Mouse (Mus musculus): ENCODE results near the gene Csnk1g1.

Gene Csnk1g1

GRCm38 (mm10) chr9:66067542-66067941 lies 158.8 kb downstream of the Csnk1g1 start:
- peak; percentile 42 for DNase-seq (ENCODE audit: low read depth, low spot score)

DNA sequence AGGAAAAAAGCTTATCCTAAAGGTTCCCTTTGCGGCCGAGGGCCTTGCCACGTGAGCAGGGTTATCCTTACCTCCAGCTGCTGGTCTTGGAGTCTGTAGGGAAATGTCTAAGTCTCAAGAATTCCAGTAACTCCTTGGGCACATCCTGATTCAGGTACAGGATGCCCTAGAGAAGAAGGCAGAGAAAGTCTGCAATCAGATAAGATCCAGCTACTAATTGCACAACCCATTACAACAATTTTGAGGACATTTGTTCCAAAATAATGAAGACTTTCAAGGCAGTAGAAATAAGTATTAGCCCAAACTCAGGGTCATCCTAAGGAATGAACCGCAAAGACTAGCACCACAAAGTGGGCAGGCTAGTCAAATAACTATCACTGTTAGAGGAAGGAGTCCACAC lies 159.3 kb downstream of the Csnk1g1 start:
- DNase-seq (ENCODE audit: low read depth, low spot score), result no peak

- DNase-seq (ENCODE audit: low read depth, low spot score), result no peak
Observed at GRCm38 (mm10) chr9:66068971-66069391, 160.3 kb downstream of the Csnk1g1 start.

- peak; percentile 52 for DNase-seq (ENCODE audit: low read depth, low spot score)
Observed at GRCm38 (mm10) chr9:66069583-66069982, 160.9 kb downstream of the Csnk1g1 start, which contains the start of gene Snx22. Snx22 (minus strand) TSS chr9:66069719.

- DNase-seq (ENCODE audit: low read depth, low spot score), result no peak
Observed at GRCm38 (mm10) chr9:66070151-66070550, 161.4 kb downstream of the Csnk1g1 start.

DNA sequence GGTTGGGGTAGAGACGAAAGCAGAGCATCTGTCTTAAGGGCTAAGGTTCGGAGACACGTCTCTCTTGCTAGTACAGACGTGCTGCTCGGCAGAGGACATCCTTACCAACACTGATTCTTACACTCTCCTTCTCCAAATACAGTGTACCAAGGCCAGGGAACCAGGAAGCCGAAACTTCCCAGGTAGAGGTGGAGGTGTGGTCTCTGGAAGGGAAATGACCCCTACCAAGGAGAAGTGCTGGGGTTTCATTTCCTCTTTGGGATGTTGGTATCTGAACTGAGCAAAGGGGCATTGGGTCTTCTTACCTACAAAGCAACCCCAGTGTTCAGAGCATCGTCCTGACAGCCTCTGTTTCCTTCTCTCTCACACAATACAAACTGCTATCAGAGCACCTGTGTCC lies 164.0 kb downstream of the Csnk1g1 start:
- DNase-seq (ENCODE audit: low read depth, low spot score), result no peak

- no peak for DNase-seq (ENCODE audit: low read depth, low spot score)
Observed at GRCm38 (mm10) chr9:66078072-66078471, 169.3 kb downstream of the Csnk1g1 start.

- no peak for DNase-seq (ENCODE audit: low read depth, low spot score)
Observed at GRCm38 (mm10) chr9:66078493-66078892, 169.8 kb downstream of the Csnk1g1 start.

DNA sequence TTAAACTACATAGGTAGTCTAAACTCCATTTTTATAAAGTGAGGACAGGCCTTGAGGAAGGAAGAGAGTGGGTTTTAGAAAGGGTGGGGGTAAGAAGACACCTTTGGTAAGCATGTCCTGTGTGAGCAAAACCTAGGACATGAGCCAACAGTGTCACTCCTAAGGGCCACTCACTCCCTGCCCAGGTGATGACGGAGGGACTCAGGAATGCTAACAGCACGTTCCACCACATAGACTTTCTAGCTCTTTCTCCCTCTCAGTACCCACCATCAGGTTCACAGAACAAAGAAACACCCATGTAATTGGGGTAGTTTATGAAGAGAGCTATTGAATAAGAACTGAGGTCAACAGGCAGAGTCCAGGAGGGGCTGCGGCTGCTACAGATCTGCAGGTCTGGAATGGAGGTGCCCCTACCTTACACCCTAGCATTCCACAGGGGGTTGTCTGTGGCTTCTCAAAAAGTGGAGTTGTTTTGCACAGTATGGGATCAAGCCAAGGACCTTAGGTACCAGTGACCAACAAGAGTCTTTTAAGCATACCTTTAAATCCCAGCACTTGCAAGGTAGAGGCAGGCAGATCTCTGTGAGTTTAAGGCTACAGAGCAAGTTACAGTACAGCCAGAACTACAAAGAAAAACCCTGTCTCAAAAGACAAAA lies 172.2 kb downstream of the Csnk1g1 start:
- DNase-seq (ENCODE audit: low read depth, low spot score), result no peak

GRCm38 (mm10) chr9:66081999-66082398 lies 173.3 kb downstream of the Csnk1g1 start:
- no peak for DNase-seq (ENCODE audit: low read depth, low spot score)

- DNase-seq (ENCODE audit: low read depth, low spot score), result no peak
Observed at GRCm38 (mm10) chr9:66084171-66084570, 175.4 kb downstream of the Csnk1g1 start.

DNA sequence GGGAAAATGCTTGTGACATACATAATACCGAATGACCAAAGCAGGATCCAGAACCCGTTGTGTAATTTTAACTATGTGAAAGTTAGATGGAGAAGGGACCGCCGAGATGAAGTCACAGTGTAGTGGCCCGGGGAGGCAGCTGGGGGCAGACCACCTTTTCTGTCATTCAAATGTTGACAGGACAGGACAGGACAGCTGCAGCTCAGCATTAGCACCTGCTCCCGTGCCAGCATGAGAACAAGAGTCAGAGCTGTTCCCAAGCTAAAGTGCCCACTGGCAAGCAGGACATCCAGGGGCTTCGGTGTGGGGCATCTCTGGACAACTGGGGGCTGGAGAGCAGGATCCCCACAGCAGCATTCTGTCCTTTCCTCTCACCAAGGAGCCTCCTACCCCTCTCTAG lies 178.3 kb downstream of the Csnk1g1 start:
- no peak for DNase-seq (ENCODE audit: low read depth, low spot score)

DNA sequence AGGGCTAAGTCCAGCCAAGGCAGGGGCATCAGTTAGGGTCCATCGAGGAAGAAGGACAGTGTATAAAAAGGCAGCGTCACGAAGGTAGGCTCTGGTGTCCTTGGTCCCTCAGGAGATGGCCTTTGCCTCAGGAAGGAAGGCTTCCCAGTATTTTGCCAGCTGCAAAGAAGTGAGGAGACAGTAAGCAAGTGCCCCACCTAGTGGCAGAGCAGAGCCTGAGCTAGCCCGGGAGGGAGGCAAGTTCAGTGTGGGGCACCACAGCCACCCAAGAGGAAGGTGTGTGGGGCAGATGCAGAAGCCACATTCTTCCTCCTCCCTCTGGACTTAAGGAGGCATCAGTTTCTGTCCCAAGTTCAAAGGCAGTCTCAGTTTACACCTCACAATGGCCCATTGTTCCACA lies 179.7 kb downstream of the Csnk1g1 start:
- peak; percentile 41 for DNase-seq (ENCODE audit: low read depth, low spot score)

DNA sequence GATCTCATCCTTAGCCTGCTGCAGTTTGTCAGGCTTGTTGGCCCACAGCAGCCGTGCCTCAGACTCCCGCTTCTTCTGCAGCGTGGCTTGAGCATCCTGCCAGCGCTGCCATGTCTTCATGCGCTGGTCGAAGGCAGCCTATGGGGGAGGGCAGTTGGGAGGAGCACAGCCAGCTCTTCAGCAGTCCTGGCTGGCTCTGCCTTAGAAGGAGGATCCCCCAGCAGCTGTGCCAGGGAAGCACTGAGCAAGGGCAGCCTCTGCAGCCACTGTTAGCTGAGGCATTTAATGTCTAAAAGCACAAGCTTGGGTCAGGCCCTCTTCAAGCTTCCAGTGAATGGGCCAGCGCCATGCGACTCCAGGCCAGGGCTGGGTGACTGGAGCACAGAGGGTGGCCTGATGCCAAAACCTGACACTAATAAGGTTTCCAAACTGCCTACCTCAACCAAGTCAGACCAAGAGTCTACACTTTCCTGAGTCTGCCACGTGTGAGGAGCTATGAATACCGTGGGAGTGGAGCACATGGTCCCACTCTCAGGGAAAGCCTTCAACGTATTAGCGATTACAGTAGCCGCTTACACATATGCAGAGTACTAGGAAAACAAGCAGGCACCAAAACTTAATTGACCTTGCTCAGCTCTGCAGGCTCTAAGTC lies 182.0 kb downstream of the Csnk1g1 start:
- no peak for DNase-seq (ENCODE audit: low read depth, low spot score)

- DNase-seq (ENCODE audit: low read depth, low spot score), result no peak
Observed at GRCm38 (mm10) chr9:66091327-66092231, 182.9 kb downstream of the Csnk1g1 start.

DNA sequence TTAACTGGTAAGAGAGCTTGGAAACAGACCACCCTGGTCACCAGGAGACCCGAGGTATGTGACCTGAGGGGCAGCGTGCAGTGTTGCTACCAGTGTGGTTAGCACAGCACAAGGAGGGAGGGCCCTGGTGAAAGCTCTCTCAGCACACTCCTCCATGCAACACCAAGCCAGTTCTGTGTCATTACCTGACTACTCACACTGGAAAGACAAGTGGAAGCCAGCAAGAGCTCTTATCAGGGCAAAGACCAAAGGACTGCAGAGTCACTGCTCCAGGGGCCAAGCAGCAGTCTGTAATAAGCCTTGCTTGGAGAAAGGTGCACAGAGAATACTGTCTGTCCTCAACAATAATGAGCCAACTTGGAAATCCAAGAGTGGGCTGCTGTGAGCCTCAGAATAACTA lies 183.9 kb downstream of the Csnk1g1 start:
- DNase-seq (ENCODE audit: low read depth, low spot score), result no peak
